Mouse (Mus musculus) frontal cortex, postnatal 14 days (tissue): ENCODE results near the gene Gm10959.

Source experiments
- DNase-seq, 2 experiments: peaks; one replicate each; pipeline ENCODE4 v3.0.0; 2022; ENCODE audit warnings: low spot score in 2 of 2

Gm10959 gene

DNA sequence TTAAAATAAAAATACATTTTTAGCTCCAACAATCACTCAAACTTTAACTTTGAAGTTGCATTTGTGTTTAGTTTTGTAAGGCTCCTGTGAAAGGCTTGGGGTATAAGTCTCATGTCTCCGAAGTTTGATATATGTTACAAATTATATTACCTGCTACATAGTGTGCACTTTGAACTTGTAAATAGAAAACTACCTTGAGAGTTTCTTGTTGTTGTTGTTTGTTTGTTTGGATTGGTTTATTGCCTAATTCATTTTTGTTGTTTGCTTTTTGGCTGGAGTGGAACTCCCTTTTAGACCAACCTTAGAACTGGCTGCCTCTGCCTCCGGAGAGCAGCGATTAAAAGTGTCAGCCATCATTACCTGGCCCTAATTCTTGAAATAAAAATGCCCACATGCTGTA, 24.4 kb downstream of the Gm10959 start, which contains the start of gene Fabp2:
TSS of gene Fabp2 (plus strand) at position 301 of the 400 bp plus-strand sequence.
- DNase-seq: no peak

- no peak for DNase-seq
Measured at GRCm38 (mm10) chr3:122888371-122888819, 30.8 kb downstream of the Gm10959 start.

DNA sequence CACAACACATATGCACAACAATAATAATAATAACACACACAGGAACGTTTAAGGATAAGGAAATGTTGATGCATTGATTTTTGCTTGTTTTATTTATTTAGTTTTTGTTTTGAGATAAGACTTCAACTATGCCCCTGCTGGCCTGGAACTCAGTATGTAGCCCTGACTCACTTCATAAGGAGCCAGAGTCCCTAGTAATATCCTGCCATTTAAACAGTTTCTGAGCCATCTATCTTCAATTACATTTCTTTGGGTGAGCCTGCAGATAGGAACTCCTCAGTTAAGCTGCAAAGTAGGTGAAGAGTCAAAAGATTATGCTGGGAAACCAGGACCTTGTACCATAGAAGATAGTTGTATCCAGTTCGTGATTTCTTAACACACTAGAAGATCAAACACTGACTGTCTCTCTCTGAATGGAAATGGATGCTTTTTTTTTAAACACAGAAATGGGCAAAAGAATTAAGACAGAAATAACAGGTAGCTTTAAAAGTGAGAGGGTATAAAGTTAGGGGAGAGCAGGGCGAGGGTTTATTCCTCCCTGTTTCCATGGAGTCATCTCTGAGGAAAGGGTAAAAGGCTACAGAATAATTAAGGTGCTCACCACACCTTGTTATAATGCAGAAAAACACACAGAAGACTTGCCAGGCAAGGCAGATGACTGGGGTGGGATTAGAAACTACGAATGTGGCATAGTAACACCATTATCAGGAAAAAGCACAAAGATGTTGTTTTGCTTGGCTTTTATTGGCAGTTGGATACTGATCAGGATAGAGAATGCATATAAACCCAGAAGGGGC, 31.5 kb downstream of the Gm10959 start:
- no peak for DNase-seq

- no peak for DNase-seq
Measured at GRCm38 (mm10) chr3:122878705-122879315, 40.4 kb downstream of the Gm10959 start.

DNA sequence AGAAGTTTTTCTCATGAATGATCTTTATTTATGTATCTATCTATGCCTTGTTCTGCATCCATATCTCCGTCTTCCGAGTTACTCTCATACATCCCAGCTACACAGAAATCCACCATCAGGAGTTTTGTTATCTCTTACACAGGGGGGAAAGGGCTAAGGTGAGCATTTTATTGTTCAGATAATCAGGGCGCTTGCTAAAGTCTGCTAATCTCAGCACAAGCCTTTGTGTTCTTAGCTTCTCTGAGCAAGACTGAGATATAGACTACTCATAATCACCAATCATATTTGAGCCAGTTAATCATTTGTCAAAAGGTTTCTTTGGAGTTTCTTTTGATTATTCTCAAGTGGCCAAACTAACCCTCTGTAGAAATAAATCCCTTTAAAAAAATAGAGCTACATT, 41.6 kb downstream of the Gm10959 start:
- DNase-seq: no peak

- DNase-seq: no peak
Measured at GRCm38 (mm10) chr3:122876870-122877269, 42.3 kb downstream of the Gm10959 start.

- no peak for DNase-seq
Measured at GRCm38 (mm10) chr3:122871596-122871995, 47.6 kb downstream of the Gm10959 start.

DNA sequence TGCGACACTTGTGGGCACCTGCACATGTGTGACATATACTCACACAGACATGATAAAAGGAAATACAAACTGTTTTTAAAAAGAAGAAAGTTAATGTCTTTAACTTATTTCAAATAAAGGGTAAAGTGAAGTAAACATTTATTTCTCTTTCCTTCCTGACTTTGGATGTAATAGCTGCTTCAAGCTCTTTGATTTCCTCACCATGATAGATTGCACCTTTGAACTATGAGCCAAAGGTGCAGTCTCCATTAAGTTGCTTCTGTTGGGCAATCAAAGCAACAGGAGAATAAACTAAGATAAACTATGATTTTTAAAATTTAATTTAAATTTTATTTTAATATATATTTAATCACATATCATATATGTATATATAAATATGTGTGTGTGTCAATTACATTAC, 50.9 kb downstream of the Gm10959 start:
- no peak for DNase-seq

GRCm38 (mm10) chr3:122865092-122865491, 54.1 kb downstream of the Gm10959 start:
- DNase-seq: no peak
